Mouse (Mus musculus) C2C12 (cell line): Measurements from ENCODE around the gene Rapgefl1.

Source experiments
- CEBPB ChIP-seq: IDR thresholded peaks from one replicate; pipeline ENCODE4 v1.6.1; 2011; ENCODE audit warnings: low read depth, mild to moderate bottlenecking, control low read depth, moderate library complexity
- CTCF ChIP-seq: IDR thresholded peaks from one replicate; pipeline ENCODE4 v1.5.1; 2011; ENCODE audit not compliant: control insufficient read depth, insufficient read depth, insufficient read length
- FOSL1 ChIP-seq: IDR thresholded peaks from one replicate; pipeline ENCODE4 v1.8.0; 2011; ENCODE audit warnings: mild to moderate bottlenecking, low read length; ENCODE audit not compliant: poor library complexity, insufficient read depth, severe bottlenecking
- MAX ChIP-seq: IDR thresholded peaks from one replicate; pipeline ENCODE4 v1.6.1; 2011; ENCODE audit warnings: mild to moderate bottlenecking, control low read depth
- MYOD1 ChIP-seq: IDR thresholded peaks from one replicate; pipeline ENCODE4 v1.6.1; 2011; ENCODE audit warnings: low read depth; ENCODE audit not compliant: control insufficient read depth, insufficient read length
- MYOG ChIP-seq: IDR thresholded peaks from one replicate; pipeline ENCODE4 v1.6.1; 2011; ENCODE audit not compliant: control insufficient read depth, insufficient read length; ENCODE audit errors: extremely low read depth
- USF1 ChIP-seq: IDR thresholded peaks from one replicate; pipeline ENCODE4 v1.6.1; 2011; ENCODE audit warnings: low read depth, mild to moderate bottlenecking, control low read depth, moderate library complexity

DNA sequence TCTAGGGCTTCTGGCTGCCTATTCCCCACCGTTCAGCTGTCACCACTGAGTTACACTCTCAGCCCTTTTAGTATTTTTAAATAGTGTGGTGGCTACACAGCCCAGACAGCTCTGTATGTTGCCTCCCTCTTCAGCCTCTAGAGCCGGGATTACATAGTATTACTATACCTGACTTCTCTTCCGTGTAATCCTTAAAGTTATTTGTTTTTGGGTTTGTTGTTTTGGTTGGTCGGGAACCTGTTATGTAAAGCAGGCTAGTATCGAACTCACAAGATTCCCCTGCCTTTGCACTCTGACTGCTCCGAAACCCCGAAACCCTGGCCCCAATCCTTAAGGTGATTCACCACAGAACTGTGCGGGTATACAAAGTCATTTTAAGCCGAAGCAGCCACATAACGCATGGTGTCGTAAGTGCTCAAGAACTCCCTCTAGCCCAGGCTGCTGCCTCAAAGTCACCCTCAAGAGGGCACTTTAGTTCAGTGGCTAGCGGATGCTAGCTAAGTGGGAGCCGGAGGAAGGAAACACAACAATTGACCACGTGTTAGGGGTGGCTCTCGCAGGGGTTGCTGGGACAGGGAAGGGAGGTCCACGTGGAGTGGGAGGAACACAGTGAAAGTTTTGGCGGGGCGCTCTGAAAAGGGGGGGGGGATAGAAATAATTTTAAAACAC, 47.9 kb upstream of the Rapgefl1 start:
- TF ChIP-seq USF1 (peak; percentile 88), CTCF (peak; percentile 67), CEBPB (peak; percentile 34), MYOG (no peak), MAX (peak; percentile 99), FOSL1 (no peak), MYOD1 (no peak)
